Mouse (Mus musculus): Measurements from ENCODE around the gene Ngfr. TPM values are rescaled to one million over a fixed set of nuclear protein-coding genes. Genes with fewer than 3 reads are reported as not detected.
A peak's percentile ranks its signal among the peaks of the same experiment; 100 is the strongest.
"Not testable (repeated sequence)": the region's sequence is repeated elsewhere in the genome, so short reads cannot be mapped to it uniquely, and the experiment has no call there.

Gene Ngfr
- total RNA-seq (2021), result under 1 TPM; 0.27 to 0.48 TPM
- long read RNA-seq, experiment 1, result 0 reads
- long read RNA-seq, experiment 2, result 0 reads

DNA sequence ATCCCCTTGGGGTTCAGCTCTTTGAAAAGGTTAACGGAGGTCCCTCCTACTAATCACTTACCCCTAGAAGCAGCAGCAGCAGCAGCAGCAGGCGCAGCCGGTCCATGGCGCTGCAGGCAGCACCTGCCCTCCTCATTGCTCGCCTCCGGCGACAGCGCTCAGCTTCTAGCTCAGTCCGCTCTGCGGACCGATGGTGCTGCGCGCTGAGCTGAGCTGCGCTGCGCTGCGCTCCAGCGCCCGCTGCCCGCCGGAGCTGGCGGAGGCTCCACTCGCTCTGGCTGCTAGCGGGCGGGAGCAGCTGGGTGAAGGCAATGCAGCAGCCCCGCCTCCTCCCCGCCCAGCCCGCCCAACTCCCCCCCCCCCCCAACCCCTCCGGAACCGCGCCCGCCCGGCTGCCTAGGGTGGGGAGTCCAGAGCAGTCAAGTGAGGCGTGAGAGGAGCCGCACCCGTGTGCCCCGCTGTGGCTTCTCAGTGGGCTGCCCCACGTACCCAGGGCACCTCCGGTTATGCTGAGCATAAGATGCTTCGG is at the start of gene Ngfr:
Gene Ngfr (minus strand): TSS at position 313 of the 529 bp plus-strand sequence.
- no peak for DNase-seq
- intact Hi-C loops (cut with DNase I), result loop anchor here (2.0 to 5.0 kb wide), 2 partner anchors 61 to 205 kb away; partner anchors contain the start of gene Slc35b1

DNA sequence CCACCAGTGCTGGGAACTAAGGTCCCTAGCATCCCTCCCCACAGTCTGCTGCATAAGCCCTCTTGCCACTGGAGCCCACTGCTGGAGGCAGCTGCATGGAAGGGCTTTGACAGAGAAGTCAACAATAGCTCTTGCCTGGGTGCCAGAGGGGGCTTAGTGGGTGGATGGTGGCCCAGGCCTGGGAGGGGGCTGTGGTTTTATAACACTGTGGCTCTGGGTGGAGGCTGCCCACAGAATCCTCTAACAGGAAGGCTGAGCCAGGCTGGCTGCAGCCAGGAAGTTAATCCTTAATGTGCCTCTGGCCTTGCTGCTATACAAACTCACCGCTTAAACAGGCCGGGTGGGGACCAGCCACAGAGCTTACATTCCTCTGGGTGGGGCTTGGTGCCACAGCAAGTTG is 47.5 kb upstream of the Ngfr start:
- DNase-seq, result no peak
- intact Hi-C loops (cut with DNase I), result no loop called here

DNA sequence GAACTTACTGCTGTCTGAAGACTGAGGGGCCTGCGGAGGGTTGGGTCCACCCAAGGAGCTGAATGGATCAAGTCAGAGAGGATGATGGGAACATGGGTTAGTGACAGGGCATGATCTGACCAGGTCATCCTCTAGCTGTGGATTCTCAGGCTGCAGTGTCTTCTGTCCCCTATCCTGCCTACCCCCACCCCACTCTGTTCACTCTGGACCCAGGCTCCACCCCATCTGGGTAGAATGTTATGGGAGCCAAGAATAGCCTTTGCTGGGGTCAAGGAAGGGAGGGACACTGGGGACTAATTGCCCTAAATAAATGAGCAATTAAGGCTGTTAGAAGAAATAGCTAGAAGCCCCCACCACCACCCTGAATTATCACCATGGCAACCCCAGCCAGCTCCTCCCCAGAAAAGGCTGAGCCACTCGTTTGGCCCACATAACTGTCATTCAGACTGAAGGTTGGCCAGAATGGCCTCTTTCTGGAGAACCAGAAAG is 46.0 kb upstream of the Ngfr start:
- intact Hi-C loops (cut with DNase I), result no loop called here
- no peak for DNase-seq

DNA sequence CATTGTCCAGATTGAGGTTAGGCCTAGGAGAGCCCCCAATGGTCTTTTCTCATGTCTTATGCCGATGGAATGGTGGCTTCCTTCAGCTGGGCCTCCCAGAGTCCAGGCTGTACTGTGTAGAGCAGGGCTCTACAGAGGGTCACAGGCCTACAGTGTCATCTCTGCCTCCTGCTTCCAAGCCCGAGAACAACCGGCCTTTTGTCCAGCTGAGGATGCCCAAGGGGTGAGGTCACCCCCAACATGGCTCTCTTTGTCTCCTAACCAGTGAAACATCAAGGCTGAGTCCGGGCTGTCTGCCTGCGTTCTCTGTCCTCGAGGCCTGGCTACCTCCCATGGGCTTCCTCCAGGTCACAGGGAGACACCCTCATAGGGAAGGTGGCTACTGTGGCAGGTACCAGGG is 44.9 kb upstream of the Ngfr start:
- intact Hi-C loops (cut with DNase I), result no loop called here

DNA sequence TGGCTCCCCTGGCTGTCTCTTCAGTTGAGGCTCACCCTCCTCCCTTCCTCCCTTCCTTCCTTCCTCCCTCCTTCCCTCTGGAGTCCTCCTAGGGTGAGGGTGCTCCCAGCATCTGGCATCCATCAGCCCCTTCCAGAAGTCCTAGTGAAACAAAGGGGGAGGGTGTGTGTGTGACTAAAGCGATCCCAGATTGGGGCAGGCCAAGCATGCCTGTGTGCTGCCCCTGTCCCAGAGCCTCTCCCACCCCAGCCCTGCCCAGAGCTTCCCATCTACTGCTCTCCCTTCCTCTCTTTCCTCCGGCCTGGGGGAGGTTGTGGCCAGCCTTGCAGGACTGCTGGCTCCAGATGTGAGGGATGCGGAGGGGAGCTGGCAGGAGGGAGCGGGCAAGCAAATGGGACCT is 43.8 kb upstream of the Ngfr start:
- intact Hi-C loops (cut with DNase I), result no loop called here
- no peak for DNase-seq

More for the DNA sequence above, 44.9 kb upstream of the Ngfr start:
- no peak for DNase-seq

DNA sequence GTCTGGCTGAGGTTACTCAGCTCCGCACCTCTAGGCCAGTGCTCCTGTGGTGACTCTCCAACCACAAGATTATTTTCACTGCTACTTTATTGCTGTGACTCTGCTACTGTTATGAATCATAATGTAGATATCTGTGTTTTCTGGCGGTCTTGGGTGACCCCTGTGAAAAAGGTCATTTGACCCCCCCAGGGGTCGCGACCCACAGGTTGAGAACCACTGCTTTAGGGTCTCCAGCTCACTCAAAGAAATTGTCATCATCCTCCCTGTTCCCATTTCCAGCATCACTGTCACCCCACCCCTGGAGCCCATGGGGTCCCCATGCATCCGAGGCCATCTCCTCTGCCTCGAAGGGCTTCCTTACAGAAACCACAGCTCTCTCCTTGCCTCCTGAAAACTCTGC is 43.0 kb upstream of the Ngfr start:
- no peak for DNase-seq
- intact Hi-C loops (cut with DNase I), result no loop called here

DNA sequence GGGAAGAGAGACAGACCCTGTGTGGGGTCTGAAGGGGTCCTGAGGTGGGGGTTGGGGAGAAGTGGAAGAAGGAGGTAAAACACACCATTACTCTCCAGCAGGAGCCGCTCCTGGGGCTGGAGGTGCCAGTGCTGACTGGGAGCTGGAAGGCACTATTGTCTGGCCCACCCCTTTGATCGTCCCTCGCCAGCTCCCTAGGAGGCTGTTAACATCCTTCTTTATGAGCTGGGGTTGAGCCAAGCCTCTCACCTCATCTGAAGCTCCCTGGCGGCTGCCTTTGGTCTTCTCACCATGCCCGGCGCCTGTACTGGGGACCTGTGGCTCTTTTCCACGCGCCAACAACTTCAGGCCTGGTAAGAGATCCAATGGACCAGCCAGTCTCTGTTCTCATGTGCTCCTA is 34.9 kb upstream of the Ngfr start:
- intact Hi-C loops (cut with DNase I), result no loop called here
- DNase-seq, result no peak

DNA sequence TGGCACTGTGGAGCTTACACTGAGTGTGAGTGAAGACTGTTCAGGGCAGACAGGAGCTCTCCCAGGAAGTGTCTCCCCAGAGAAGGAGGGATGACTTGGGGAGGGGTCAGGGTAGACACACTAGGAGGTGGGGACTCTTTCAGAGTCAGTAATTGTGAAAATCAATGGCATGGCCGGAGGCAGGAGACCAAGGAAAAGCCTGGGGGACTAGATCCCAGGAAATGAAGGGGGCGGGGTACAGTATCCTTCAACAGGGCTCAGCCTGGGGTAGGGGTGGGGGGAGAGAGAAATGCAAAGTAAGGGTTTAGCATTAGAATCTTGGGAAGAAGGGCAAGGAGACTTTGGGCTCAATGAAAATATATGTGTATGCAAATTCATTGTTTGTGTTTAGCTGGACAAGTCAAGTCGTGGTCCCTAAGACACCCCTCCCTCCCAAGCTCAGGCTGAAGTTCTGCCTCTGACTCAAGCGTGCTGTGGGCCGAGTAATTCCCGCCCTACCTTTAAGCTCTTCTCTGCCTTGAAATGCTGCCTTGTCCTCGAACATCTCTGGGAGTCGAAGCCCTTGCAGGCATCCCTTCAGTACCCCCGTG is 34.1 kb upstream of the Ngfr start:
- DNase-seq, result no peak
- intact Hi-C loops (cut with DNase I), result no loop called here

DNA sequence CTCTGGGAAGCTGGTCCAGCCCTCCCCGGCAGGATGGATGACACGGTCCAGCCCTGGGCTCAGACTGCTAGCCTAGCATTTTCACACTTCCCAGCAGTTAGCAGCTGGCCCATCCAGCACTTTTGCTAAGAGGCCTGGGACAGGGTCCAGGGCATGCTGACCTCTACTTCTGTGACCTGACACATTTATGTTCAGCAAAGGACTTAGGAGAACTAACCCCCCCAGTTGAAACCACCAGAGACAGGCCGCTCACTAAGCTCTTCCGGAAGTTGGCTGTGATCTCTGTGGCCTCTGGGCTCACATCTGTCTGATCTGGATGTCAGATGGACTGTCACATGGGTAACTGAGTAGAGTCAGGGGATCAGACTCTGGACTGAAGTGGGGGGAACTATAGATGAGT is 33.5 kb upstream of the Ngfr start:
- DNase-seq, result no peak
- intact Hi-C loops (cut with DNase I), result no loop called here

DNA sequence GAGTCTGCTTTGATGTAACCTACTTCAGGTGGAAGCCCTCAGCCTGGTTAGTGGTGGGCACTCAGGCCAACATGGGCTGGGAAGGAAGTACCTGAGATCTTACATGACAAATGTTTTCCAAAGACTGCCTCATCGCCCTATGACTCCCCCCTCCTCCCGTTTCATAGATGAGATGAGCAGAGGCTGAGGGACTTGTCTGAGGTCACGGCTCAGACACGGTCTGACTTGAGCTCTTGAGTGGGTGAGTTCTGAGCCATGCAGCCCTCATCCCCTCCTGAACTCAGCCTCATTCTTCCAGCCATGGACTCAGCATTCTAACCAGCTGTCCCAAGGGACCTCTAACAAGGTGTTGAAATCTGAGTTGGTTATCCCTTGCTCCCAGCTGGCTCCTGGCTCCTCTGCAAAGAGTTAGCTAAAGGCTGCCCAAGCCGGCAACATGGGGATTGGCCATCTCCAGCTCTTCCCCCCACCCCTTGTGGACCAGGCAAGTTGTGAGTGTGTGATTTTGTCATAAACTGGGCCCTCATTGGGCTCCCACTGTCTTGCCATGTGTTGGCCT is 32.4 kb upstream of the Ngfr start:
- DNase-seq, result no peak
- intact Hi-C loops (cut with DNase I), result no loop called here

DNA sequence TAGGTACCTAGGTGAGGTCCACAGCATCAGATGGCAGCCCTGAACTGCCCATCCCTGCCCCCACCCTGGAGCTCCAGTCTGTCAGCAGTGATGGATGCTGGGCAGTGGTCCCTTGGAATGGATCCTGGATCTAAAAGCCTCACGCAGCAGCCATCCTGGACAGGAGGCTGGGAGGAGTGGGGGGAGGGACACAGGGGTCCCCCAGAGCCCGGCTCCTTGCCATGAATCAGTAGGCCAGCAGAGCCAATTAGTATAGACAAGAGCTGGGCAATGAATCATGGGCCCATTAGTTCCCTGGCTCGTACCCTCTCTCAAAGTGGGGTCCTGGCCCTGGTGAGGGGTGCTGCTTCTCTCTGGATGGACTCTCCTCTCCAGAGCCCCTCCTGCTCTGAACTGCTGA is 31.5 kb upstream of the Ngfr start:
- intact Hi-C loops (cut with DNase I), result no loop called here
- no peak for DNase-seq

DNA sequence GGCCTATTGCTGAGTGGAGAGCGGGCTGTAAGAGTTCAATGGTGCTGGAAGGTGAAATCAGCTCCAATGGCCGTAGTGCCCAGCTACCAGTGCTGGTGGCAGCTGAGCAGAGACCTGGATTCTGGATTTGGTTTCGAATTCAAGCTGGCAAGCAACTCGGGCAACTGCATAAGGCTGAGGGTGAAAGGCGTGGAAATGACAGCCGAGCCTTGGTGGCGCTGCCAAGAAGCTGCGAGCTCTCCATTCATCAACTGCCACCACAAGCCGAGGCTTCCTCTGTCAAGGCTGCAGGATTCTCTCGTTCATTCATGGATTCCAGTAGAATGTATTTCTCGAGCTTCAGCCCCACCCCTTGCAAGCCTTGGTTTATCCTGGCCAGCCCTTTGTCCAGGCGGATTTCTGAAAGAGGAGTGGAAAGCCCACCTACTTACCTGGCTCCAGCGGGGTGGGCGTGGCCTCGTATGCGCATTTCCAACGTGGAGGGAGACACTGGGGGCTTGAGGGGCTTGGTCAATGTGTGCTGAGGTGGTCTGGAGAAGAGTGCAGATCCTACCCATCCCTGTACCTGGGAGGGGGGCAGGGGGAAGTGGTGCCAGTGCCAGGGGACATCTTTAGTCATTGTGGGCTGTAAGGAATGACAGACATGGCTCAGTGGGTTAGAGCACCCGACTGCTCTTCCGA is 30.4 kb upstream of the Ngfr start:
- peak in 1 of 2 experiments; percentile 33 for DNase-seq
- intact Hi-C loops (cut with DNase I), result no loop called here

DNA sequence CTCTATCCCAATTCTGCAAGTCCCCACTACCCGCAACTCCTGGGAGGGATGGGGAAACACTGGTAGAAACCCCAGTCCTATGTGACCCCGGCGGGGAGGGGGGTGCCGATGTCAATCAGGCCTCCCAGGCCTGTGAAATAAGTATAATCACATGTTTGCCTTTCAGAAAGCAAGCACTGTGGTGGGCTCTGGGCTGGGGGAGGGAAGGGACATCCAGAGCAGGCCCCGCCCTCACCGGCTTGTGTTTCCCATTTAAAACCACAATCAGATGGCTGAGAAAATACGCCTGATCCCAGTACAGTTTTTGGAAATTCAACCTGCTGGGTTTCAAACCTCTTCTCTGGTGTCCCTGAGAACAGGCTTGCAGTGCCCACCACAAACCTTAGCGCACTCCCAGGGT is 27.2 kb upstream of the Ngfr start:
- intact Hi-C loops (cut with DNase I), result loop anchor here (1.0 kb wide), 1 partner anchor 14 kb away; no protein-coding TSS in a partner anchor
- no peak for DNase-seq

DNA sequence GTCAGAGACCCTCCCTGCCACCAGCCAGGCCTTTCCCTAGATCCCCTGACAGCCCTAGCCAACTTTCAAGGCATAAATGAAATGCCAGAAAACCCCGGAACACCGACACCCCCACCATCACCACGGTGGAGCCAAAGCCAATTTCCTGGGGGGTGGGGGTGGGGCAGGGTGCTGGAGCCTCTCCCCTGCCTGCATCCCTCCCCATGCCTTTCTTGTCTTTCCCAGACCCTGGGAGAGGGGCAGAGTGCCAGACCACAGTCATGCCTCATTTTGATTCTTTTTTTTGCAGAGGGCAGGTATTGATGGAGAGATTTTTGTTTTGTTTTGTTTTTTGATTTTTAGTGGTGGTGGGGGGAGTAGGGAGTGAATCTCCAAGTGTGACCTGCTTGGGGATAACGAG is 23.7 kb upstream of the Ngfr start:
- intact Hi-C loops (cut with DNase I), result no loop called here
- DNase-seq, result peak in 1 of 2 experiments; percentile 3

DNA sequence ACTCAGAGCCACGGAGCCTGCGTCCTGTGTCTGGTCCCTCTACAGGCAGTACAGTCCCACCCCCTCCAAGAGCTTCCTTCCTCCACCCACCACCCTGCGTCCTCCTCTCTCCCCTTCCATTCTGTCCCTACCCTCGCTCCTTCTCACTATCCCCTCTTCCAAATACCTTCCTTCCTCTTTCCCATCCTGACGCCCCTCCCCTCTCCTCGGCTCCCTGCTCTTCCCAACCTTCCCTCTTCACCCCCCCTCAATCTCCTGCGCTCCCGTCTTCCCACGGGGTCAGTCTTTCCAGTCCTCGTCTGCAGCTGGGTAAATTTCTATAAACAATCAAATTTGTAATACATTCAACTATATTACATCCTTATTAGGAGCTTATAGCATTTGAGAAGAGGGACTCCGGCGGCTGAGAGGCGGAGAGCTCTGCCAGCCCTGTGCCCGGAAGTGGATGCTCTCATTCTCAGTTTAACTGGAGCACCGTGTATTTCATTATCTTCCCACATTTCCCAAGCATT is 22.9 kb upstream of the Ngfr start:
- DNase-seq, result peak in 1 of 2 experiments; percentile 2
- intact Hi-C loops (cut with DNase I), result no loop called here

DNA sequence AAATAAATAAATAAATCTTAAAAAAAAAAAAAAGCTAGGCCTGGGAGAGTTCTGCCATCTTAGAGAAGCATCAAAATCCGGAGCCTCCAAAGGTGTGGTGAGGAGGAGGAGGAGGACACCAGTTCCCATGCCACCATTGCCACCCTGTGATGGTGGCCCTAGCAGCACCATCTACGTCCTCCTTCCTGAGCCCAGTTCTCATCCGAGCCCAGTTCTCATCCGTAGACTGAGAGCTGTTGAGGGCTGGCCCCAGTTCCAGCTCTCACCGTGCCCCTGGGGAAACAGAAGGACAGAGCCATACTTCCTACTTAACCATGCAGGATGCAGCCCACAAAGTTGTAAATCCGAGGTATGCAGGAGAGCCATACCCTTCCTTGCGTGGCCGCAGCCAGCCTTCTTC is 22.4 kb upstream of the Ngfr start:
- intact Hi-C loops (cut with DNase I), result no loop called here
- DNase-seq, result peak in 1 of 2 experiments; percentile 3

DNA sequence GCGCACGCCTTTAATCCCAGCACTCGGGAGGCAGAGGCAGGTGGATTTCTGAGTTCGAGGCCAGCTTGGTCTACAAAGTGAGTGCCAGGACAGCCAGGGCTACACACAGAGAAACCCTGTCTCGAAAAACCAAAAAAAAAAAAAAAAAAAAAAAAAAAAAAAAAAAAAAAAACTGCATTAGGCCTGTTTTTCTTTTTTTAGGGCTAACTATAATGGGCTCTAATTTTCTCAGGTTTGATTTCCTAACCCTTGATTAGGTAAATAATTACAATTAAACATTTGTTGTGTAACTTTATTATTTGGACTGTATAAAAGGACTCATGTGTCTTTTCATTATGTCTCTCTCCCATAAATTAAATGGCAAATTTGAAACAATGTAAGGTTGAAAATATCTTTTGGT is 19.8 kb upstream of the Ngfr start:
- DNase-seq; intact Hi-C loops (cut with DNase I): not testable (repeated sequence)

DNA sequence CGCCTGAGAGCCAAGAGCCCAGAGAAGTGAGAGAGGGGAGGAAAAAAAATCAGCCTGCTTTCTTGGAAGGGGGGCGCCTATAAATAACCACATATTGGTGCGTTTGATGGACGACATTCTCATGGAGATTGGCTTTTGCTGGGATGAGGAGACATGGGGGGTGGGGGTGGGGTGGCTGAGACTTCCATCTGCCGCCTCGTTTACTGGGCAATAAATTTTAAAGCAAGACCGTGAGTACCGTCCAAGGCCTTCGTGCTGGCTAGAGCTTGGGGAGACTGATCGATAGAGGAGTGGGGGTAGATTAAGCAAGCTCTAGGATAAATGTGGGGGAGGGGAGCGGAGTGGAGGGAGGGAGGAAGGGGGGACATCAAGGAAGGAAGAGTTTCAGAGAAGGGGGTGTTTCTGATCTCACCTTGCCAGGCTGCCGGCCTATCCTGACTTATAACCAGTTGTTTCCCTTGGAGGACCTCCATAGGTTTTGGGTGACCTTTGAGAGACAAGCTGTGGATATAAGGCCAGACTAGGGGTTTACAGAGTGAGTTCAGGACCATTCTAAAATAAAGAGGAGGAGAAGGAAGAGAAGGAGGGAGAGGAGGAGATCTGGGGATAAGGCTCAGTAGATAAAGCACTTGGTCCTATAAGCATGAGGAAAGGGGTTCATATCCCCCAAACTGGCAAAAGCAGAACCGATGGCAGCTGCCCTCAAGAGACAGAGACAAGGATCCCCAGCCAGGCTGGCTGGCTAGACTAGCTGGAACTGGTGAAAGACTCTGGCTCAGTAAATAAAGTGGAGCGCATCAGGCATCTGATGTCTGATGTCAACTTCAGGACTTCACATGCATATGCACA is 10.9 kb upstream of the Ngfr start:
- DNase-seq, result no peak
- intact Hi-C loops (cut with DNase I), result no loop called here

DNA sequence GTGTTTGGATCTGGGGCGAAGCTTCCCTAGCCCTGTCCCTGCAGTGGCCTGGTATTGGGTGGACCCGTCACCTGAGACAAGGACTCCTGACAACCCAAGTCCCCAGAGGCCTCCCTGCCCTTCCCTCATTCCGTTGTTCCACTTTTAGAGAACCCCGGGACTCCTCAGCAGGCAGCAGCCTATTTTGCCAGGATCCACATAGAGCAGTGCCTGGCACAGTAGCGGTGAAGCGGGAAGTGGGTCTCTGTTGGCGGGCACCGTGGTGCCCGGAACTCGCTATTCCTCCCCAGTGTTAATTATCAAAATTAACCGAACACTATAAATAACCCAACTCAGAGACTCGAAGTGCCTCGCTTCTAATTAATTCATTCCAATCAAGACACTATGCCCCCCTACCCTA is 10.2 kb upstream of the Ngfr start:
- intact Hi-C loops (cut with DNase I), result no loop called here
- no peak for DNase-seq

DNA sequence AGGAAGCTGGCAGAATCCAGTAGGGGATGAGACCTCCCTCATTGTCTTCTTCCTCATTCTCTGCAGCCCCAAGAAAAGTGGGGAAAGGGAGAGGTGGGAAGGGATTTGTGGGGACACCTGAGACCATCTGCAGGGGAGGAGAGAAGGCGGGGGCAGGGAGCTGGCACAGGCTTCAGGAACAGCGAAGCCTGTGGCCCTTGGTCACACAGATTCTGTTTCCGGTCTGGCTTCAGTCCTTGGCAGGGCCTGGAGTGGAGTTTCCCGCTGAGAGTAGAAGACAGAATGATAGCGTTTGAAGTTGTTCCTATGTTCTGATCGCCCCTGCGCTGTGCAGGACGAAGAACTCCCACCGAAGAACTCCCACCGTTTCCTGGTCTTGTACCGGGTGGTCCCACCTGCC is 9.2 kb upstream of the Ngfr start:
- intact Hi-C loops (cut with DNase I), result no loop called here
- no peak for DNase-seq

DNA sequence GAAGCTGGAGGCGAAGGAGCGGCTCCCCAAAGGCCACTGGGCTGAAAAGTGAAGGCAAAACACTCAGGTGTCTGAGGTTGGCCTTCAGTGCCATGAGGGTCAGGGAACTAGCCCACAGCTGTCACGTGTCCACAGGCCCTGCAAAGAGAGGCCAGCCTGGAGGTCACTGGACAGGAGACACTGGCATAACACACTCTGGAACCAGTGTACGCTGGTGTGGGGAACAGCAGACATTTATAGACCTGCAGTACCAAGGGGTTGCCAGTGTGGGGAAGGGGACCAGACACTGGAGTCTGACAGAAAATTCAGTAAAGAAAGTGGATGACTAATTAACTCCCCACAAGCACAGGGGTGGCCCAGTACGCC is 8.6 kb upstream of the Ngfr start:
- intact Hi-C loops (cut with DNase I), result no loop called here
- no peak for DNase-seq

Data from gastrocnemius, postnatal 36 days (tissue).